Comparison of ENCODE assay signal across 13 mouse cellular contexts in genomic region chr13:43587844-43588840, GRCm38 (mm10). TPM values are rescaled to one million over a fixed set of nuclear protein-coding genes. Genes with fewer than 3 reads are reported as not detected.
DNase-seq lines count a peak whose midpoint lies in the region; ATAC-seq lines count a peak whose summit lies in the region.
"Had no signal": no experiment of that assay in that cellular context is flagged by ENCODE, and none has a peak within 500 bp of the region (broad histone marks: within the 10 kb centered on the region; RNA-seq: fewer than 3 reads in every experiment).

No protein-coding gene starts in this region.

- no peaks in the 10 kb centered on the region for H3K36me3 ChIP-seq in heart, embryonic 16.5 days (ENCODE audit: control insufficient read depth, insufficient read depth)
- no peaks in the 10 kb centered on the region for H3K36me3 ChIP-seq in heart, embryonic 11.5 days (ENCODE audit: control insufficient read depth, insufficient read depth, low read length)
- no peaks in the 10 kb centered on the region for H3K36me3 ChIP-seq in embryonic facial prominence, embryonic 14.5 days (ENCODE audit: control insufficient read depth, insufficient read depth, low read length)
- H3K36me3 ChIP-seq: forebrain, embryonic 12.5 days; G1E; neural tube, embryonic 15.5 days had no signal

- H3K27ac ChIP-seq in heart, embryonic 16.5 days (ENCODE audit: low read length): no peak overlapping the region; the same call in 1 of the 2 replicates
- H3K27ac ChIP-seq in heart, embryonic 11.5 days (ENCODE audit: low read depth, low read length): no peak overlapping the region
- peak overlapping the region; percentile 52 for H3K27ac ChIP-seq in embryonic facial prominence, embryonic 14.5 days (replicated peaks; ENCODE audit: low read depth, low read length)
- H3K27ac ChIP-seq: forebrain, embryonic 12.5 days; neural tube, embryonic 15.5 days had no signal

- peaks cover 8% of the 10 kb centered on the region for H3K4me1 ChIP-seq in heart, embryonic 16.5 days (ENCODE audit: control insufficient read depth, insufficient read depth, low read length)
- peaks cover 2% of the 10 kb centered on the region; the same call in 1 of the 2 replicates for H3K4me1 ChIP-seq in heart, embryonic 11.5 days (ENCODE audit: control insufficient read depth, insufficient read depth, low read length)
- peaks cover 12% of the 10 kb centered on the region for H3K4me1 ChIP-seq in embryonic facial prominence, embryonic 14.5 days (ENCODE audit: control insufficient read depth, insufficient read depth, low read length)

- no peak overlapping the region for H3K9ac ChIP-seq in heart, embryonic 16.5 days (ENCODE audit: low read length)
- H3K9ac ChIP-seq in heart, embryonic 11.5 days (ENCODE audit: low read depth, low read length): no peak overlapping the region
- no peak overlapping the region for H3K9ac ChIP-seq in embryonic facial prominence, embryonic 14.5 days (ENCODE audit: low read depth, low read length)
- H3K9ac ChIP-seq: forebrain, embryonic 12.5 days; neural tube, embryonic 15.5 days had no signal

- no peak for DNase-seq in cerebellum, adult 8-10 months
- DNase-seq in adipocyte (ENCODE audit: low spot score): peak; percentile 56
- peak; percentile 82 for DNase-seq in embryonic facial prominence, embryonic 14.5 days (ENCODE audit: low spot score)
- DNase-seq in spleen, postnatal 10 days (ENCODE audit: low spot score in 2 of 2): no peak
- DNase-seq in layer of hippocampus, adult 18-20 months (ENCODE audit: low spot score in 2 of 2): no peak
- DNase-seq: liver had no signal

- peaks cover 4% of the 10 kb centered on the region for H3K9me3 ChIP-seq in heart, embryonic 16.5 days (replicated peaks; ENCODE audit: control insufficient read depth, low read length)
- H3K9me3 ChIP-seq in heart, embryonic 11.5 days (replicated peaks; ENCODE audit: control insufficient read depth, low read length): no peaks in the 10 kb centered on the region
- no peaks in the 10 kb centered on the region for H3K9me3 ChIP-seq in embryonic facial prominence, embryonic 14.5 days (ENCODE audit: control insufficient read depth, low read length)
- H3K9me3 ChIP-seq: forebrain, embryonic 12.5 days; G1E; neural tube, embryonic 15.5 days had no signal

- 0 out of 2 replicates have a peak, but pooled peaks cover 3% of the 10 kb centered on the region for H3K27me3 ChIP-seq in heart, embryonic 16.5 days (ENCODE audit: control insufficient read depth, insufficient read depth, low read length)
- H3K27me3 ChIP-seq in heart, embryonic 11.5 days (ENCODE audit: control insufficient read depth, insufficient read depth, low read length): no peaks in the 10 kb centered on the region
- no peaks in the 10 kb centered on the region; the same call in 1 of the 2 replicates for H3K27me3 ChIP-seq in embryonic facial prominence, embryonic 14.5 days (replicated peaks; ENCODE audit: control insufficient read depth, insufficient read depth, low read length)
- H3K27me3 ChIP-seq: forebrain, embryonic 12.5 days had no signal

- H3K4me2 ChIP-seq in heart, embryonic 16.5 days (ENCODE audit: low read depth, low read length): no peak overlapping the region
- H3K4me2 ChIP-seq in heart, embryonic 11.5 days: no peak overlapping the region
- no peak overlapping the region for H3K4me2 ChIP-seq in embryonic facial prominence, embryonic 14.5 days (ENCODE audit: low read depth, low read length)
- H3K4me2 ChIP-seq: forebrain, embryonic 12.5 days; neural tube, embryonic 15.5 days had no signal

- H3K4me3 ChIP-seq in heart, embryonic 16.5 days (ENCODE audit: low read length): no peak overlapping the region
- H3K4me3 ChIP-seq in heart, embryonic 11.5 days (ENCODE audit: low read depth, low read length): no peak overlapping the region
- H3K4me3 ChIP-seq in embryonic facial prominence, embryonic 14.5 days (ENCODE audit: low read depth, low read length): no peak overlapping the region
- H3K4me3 ChIP-seq: forebrain, embryonic 12.5 days; neural tube, embryonic 15.5 days had no signal

- ATAC-seq in cerebellum, adult (ENCODE audit: insufficient number of reproducible peaks, low FRiP score, low TSS enrichment): peak; percentile 86
- 0 out of 2 replicates have a peak, but pooled peaks have one; percentile 23 for ATAC-seq in heart, embryonic 16.5 days (replicated peaks; ENCODE audit: extremely low read depth, insufficient read depth, low FRiP score)
- ATAC-seq in heart, embryonic 11.5 days (replicated peaks; ENCODE audit: insufficient number of reproducible peaks, low FRiP score, low TSS enrichment): no peak
- peak; percentile 74; the same call in 1 of the 2 replicates for ATAC-seq in embryonic facial prominence, embryonic 14.5 days (ENCODE audit: low read depth)
- ATAC-seq: midbrain, embryonic 16.5 days had no signal

- WGBS in heart, embryonic 16.5 days: 77% methylated on average over 14 of the region's 14 CpGs
- 76% methylated on average over 14 of the region's 14 CpGs for WGBS in heart, embryonic 11.5 days (ENCODE audit: insufficient replicate concordance)
- 46% methylated on average over 14 of the region's 14 CpGs for WGBS in embryonic facial prominence, embryonic 14.5 days

RNA-seq across cellular contexts. Expression of gene Rnf182, which starts 27.4 kb away (rescaled TPM):
- 1.7 and 2.3 TPM in 2 replicates for polyA plus RNA-seq in heart, embryonic 16.5 days (2015; fragmentation: Nextera tagmentation; extraction: Ambion mirVana)
- 0.55 and 4.3 TPM in 2 replicates for polyA plus RNA-seq in heart, embryonic 11.5 days (2014; fragmentation: Nextera tagmentation; extraction: Ambion mirVana)
- polyA plus RNA-seq in embryonic facial prominence, embryonic 14.5 days (2014; fragmentation: Nextera tagmentation; extraction: Ambion mirVana): 7.8 and 8.2 TPM in 2 replicates
- 10 to 100 TPM; 33.3 to 35.9 TPM for total RNA-seq in layer of hippocampus, adult 18-20 months (2021)
- polyA plus RNA-seq: G1E had no signal

RNA-seq across cellular contexts. Expression of gene Mcur1, which starts 28.2 kb away (rescaled TPM):
- 14.7 and 16.9 TPM in 2 replicates for polyA plus RNA-seq in heart, embryonic 16.5 days (2015; fragmentation: Nextera tagmentation; extraction: Ambion mirVana)
- 14.5 and 19.0 TPM in 2 replicates for polyA plus RNA-seq in heart, embryonic 11.5 days (2014; fragmentation: Nextera tagmentation; extraction: Ambion mirVana)
- polyA plus RNA-seq in embryonic facial prominence, embryonic 14.5 days (2014; fragmentation: Nextera tagmentation; extraction: Ambion mirVana): 14.5 and 15.5 TPM in 2 replicates
- total RNA-seq in layer of hippocampus, adult 18-20 months (2021): 10 to 100 TPM; 21.5 to 22.5 TPM

Comparison
In these comparisons a context has a peak if more than half of its experiments do, and no peak if none do; other contexts are left out.
1. DNase-seq: peak in adipocyte (single experiment) and embryonic facial prominence, embryonic 14.5 days (single experiment); none in cerebellum, adult 8-10 months (single experiment), spleen, postnatal 10 days (0 of 2) and layer of hippocampus, adult 18-20 months (0 of 2).